Mouse (Mus musculus) T-helper 2 cell (primary cell): ENCODE measurements around the gene Pcca.

Experiments used
- in situ Hi-C: fragments of 300-600 bp; cut with MboI, MseI; formaldehyde crosslinking; loops from one replicate; pipeline ENCODE4 v1.15.1; 2025; ENCODE audit warnings: high pct_unique_total_duplicates

The Pcca gene

DNA sequence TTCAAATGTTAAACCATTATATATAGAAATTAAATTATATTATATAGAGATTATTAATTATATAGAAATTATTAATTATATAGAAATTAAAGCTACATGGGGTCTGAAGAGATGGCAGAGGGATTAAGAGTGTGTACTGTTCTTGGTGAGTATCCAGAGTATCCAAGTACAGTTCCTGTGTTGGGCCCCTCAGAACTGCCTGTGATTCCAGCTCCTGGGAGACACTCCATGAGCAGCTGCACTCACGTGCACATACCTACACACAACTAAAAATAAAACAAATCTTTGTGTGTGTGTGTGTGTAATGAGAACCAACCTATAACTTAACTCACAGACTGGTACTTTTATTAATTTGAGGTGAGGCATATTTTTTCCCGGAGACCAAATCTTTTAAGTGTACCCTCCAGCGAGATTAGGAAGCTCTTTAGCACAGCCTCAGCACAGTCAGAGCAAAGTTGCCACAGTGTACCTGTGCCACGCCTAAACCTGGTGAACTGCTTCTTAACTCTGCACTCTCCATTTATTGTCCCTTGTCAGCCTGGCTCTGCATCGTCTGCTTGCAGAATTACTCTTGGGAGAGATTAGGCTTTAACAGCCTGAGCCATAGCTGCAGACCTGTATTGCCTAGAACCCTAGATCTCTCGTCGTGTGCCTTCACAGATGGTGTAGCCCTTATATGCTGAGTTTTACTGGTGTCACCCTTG lies 301.5 kb downstream of the Pcca start:
- in situ Hi-C loops: no loop called here

DNA sequence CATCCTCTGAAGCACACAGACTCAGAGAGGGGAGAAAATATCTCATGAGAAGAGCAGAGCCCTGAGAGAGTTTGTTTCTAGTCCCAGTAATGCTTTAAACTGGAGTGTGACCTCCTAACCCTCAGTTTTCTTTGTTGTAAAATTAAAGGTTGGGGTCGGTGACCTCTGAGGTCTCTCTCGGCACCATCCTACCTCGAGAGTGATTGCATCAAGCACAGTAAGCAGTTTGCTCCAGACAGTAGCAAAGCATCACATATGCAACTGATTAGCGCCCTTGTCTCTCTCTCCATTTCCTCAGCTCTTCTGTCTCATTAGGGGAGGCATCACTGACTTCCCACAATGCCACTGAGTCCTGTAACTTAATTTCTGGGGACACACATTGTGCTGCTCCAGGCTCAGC lies 302.1 kb downstream of the Pcca start:
- in situ Hi-C loops: no loop called here

- in situ Hi-C loops: no loop called here
Measured at GRCm38 (mm10) chr14:122837018-122837417, 302.9 kb downstream of the Pcca start.

DNA sequence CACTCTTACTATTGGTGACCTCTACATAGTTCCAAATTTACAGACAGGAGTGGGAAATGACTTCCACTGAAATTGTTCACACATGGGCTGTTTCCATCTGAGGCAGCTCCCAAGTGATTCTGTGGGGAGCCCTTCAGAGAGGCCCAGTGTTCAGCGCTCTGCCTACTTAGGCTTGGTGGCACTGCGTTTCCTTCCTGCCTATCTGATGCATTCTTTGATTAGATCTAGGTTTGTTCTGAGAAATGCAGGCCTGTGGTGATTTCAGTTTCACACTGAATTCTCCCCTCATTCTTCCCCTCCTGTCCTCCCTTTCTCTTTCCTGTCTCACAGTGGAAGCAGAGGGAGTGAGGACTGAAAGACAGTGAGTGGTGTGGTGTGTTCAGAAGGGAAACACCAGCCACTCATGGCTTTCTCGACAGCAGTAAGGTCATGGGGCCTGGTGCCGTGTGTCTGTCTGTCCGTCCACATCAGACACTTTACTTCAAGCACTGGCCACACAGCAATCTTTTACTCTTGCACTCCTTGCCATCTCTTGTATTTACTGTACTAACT lies 318.5 kb downstream of the Pcca start:
- in situ Hi-C loops: no loop called here

DNA sequence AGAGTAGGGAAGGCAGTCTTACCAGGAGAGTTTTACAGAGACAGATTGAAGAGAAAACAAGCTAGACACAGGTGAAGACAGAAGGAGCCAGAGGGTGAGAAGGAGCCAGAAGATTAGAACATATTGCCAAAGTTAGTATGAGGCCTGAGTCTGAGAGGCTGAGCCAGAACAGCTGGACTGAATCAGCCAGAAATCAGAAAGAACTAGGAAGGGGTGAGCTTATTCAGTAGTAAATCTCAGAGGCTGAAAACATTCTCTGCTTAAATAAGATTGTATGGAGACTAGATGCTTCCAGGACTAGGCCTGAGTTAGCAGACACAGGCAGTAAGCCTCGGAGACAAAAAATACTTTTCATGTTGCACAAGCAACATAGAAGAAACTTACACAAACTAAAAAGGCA lies 325.7 kb downstream of the Pcca start:
- in situ Hi-C loops: no loop called here

GRCm38 (mm10) chr14:122862623-122863022 lies 328.5 kb downstream of the Pcca start:
- in situ Hi-C loops: no loop called here

GRCm38 (mm10) chr14:122865462-122866129 lies 331.5 kb downstream of the Pcca start:
- in situ Hi-C loops: no loop called here

DNA sequence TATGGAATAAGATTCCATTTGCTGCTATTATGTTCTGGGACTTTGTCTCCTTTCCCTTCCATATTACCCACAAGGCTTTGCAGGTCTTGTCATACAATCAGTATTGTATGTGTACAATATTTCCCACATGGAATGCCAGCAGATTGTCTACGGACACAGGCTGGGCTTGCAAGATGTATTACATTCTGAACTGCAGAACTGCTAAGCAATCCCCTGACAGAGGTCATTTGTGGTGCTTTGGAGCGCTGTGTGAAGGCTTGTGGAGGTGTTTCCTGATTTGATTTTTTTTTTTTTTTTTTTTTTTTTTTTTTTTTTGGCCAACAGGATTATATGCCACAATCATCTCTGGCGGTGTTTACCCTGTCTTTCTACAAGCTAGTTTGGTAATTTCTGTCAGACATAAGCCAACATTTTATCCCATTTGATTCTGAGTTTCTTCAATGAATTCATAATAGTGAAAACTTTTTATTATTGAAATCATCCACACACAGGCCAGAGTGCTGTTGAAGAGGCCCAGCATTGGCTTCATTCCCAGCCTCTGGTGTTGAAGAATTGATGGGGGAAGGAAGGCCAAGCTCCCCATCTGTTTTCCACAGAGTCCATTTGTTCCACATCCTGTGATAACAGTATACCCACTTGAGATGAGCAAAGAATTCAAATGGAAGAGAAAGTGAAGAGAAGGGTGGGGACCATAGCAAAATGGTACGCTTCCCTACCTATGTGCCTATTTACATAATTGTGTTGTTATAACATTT lies 333.6 kb downstream of the Pcca start:
- in situ Hi-C loops: no loop called here

DNA sequence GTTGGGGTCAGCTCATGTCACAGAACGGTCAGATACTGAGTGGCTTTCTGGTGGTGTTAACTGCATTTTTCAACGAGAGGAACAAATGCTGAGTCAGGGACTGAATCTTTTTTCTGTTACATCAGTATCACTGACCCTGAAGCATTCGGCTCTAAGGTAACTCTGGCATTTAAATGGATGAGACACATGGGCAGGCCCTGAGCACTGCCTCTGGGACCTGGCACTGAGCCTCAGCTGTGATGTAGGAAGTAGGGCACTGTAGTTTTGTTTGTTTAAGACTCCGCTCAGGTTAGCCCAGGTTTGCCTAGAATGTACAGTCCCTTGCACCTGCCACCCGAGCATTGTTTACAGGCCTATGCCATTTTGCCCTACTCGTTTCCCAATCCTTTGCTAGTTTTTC lies 335.7 kb downstream of the Pcca start:
- in situ Hi-C loops: loop anchor here (10.0 kb wide), 1 partner anchor 375 kb away; the partner anchor contains the start of gene Gm10837

GRCm38 (mm10) chr14:122871841-122872580 lies 337.9 kb downstream of the Pcca start:
- in situ Hi-C loops: loop anchor here (10.0 kb wide), 1 partner anchor 377 kb away; the partner anchor contains the start of gene Gm10837

- in situ Hi-C loops: loop anchor here (10.0 kb wide), 1 partner anchor 378 kb away; the partner anchor contains the start of gene Gm10837
Measured at GRCm38 (mm10) chr14:122872612-122873011, 338.5 kb downstream of the Pcca start.

DNA sequence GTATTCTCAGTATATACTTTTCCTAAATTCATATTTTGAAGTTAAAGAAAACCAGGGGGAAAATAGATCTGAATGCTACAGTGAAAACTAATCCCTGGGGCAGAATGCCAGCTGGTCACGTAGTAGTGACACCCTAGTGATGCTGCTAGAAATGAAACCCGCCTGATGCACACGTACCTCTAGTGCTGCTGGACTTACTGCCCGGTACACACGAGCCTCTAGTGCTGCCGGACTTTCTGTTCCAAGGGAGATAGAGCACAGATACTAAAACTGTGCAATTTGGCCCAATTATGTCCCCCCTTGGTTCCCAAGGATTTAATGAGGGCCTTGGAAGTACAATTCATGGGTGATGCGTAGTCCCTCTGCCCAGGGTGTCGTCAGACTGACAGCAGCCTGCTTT lies 340.9 kb downstream of the Pcca start:
- in situ Hi-C loops: loop anchor here (10.0 kb wide), 1 partner anchor 380 kb away; the partner anchor contains the start of gene Gm10837

DNA sequence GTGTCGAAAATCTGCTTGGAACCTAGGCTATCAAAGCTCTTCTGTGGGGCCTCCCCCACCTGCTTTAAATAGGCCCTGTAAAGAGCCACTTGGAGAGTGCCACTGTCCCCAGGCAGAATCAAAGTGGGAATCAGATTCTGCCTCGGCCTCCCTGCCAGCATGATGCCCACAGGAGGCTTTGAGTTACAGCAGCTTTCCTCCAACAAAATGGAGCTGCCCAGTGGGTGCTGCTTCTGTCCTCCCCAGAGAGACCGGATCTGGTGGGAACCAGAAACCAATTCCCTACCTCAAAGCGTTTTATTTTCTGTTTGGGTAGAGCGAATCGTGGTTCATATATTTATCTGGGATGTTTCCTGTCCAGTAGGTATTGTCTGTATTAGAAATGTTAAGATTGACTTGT lies 341.5 kb downstream of the Pcca start:
- in situ Hi-C loops: loop anchor here (10.0 kb wide), 1 partner anchor 381 kb away; the partner anchor contains the start of gene Gm10837

- in situ Hi-C loops: loop anchor here (10.0 kb wide), 1 partner anchor 381 kb away; the partner anchor contains the start of gene Gm10837
Measured at GRCm38 (mm10) chr14:122876163-122876562, 342.0 kb downstream of the Pcca start.

DNA sequence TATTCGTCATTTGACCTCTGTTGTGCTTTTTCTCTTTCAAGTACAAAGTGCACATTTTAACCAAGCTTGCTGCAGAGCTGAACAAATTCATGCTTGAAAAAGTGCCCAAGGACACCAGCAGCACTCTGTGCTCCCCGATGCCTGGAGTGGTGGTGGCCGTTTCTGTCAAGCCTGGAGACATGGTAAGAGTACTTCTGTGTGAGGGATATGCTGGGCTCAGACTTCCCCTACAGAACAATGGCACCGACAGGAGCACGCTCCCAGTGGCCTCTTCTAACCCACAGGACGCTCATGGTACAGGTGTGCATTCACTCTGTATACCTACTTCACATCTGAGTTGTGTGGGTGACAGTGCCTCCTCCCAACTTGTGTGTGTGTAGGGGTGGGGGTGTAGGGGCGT lies 342.6 kb downstream of the Pcca start:
- in situ Hi-C loops: loop anchor here (10.0 kb wide), 1 partner anchor 382 kb away; the partner anchor contains the start of gene Gm10837

- in situ Hi-C loops: loop anchor here (10.0 kb wide), 1 partner anchor 383 kb away; the partner anchor contains the start of gene Gm10837
Measured at GRCm38 (mm10) chr14:122877787-122878186, 343.7 kb downstream of the Pcca start.

- in situ Hi-C loops: no loop called here
Measured at GRCm38 (mm10) chr14:122880291-122880690, 346.2 kb downstream of the Pcca start.

- in situ Hi-C loops: no loop called here
Measured at GRCm38 (mm10) chr14:122881699-122882098, 347.6 kb downstream of the Pcca start.

DNA sequence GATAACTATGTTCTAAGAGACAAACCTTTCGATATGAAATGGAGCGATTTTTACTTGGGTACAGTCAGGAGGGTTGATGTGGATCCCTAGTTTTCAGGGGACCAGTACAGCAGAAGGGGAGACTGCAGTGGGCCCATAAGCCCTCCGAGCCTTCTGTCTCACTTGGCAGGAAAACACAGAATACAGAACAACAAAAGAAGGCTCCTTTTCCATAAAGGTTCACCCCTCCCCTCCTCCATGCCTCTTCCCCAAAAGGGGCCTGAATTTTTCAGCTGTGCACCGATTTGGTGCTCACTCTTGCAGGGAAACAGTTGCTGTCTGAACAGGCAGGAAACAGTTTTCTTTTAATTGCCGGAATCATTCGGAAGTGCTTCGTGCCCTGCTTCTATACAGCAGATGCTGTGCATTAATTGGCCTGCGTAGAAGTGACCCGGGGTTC lies 348.1 kb downstream of the Pcca start:
- in situ Hi-C loops: no loop called here

DNA sequence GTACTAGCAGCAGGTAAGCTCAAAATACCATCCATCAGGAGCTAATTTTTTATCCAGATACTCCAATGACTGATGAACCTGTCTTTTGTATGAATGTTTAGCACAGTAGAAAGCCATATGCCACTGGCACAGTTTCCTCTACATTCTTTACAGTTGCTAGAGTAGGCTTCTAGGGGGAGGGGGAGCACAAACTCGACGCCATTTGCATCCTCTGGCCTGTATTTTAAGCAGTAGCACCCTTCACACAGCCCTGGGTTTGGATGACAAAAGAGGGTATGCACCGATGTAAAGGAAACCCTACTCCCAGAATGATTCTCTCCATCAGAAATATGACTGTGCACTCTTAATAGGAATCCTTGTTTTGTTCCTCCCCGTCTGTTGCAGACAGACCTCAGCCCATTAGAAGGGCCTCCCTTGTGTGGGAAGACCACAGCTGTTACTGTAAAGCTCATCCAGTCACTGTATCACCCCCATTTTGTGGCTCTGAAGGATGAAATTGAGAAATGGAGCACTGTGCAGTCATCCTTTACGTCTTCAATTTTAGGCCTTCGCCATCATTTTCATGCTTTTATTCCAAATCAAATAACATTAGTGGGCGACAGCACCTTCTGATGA lies 348.8 kb downstream of the Pcca start:
- in situ Hi-C loops: no loop called here
